Mouse (Mus musculus): Measurements from ENCODE around the gene Serpine1.

DNA sequence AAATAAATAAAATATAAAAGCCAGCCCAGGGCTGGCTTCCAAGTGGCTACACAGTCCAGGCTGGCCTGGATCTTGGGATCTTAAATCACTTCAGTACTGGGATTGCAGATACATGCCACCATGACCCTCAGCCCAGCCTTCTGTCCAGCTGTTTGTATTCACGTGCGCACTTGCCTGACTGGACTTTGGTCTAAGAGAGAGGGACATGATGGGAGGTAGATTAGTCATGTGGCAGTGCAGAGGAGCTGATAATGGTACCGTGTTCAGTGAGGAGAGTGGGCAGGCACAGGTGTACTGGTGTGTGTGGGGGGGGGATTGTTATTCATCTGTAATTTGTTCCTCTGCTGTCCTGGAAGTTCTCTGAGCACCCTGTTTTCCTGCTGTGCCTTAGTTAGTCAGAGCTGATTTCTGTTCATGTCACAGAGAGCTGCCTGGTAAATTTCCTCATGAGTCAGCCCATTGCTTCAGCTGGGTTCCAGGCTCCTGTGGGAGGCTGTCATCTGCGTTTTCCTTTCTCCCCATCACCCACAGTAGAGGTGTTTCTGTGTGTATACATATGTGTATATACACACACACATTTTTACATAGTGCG lies 20.1 kb downstream of the Serpine1 start:
- no peak for TF ChIP-seq CTCF (IDR thresholded peaks at IDR 0.05; ENCODE audit: control insufficient read depth, insufficient read depth, insufficient read length)
- no peak for TF ChIP-seq FOSL1 (IDR thresholded peaks at IDR 0.05; ENCODE audit: insufficient read depth, low read length, poor library complexity, severe bottlenecking)
- no peak for TF ChIP-seq CEBPB (IDR thresholded peaks at IDR 0.05; ENCODE audit: low read depth)
- TF ChIP-seq MAX (IDR thresholded peaks at IDR 0.05) = no peak

Measured in C2C12 (cell line).